Mouse (Mus musculus) cortical plate, adult 2 months (tissue): ENCODE measurements around the gene Kirrel3. TPM values are rescaled to one million over a fixed set of nuclear protein-coding genes. Genes with fewer than 3 reads are reported as not detected.
A peak's percentile ranks its signal among the peaks of the same experiment; 100 is the strongest.

ENCODE experiments used
- H3K27ac ChIP-seq: fragments of 200-500 bp; 2 replicates; pipeline ENCODE4 v1.5.1; 2012; ENCODE audit warnings: low read length, control low read depth, inconsistent platforms; ENCODE audit not compliant: insufficient read depth
- H3K4me1 ChIP-seq: fragments of 200-500 bp; 2 replicates; pipeline ENCODE4 v1.6.1; 2011; ENCODE audit warnings: low read length; ENCODE audit not compliant: control insufficient read depth, insufficient read depth
- H3K4me3 ChIP-seq: fragments of 200-500 bp; 2 replicates; pipeline ENCODE4 v1.5.1; 2011; ENCODE audit warnings: mild to moderate bottlenecking, low read length, control low read depth; ENCODE audit not compliant: insufficient read depth
- CTCF ChIP-seq: fragments of 200-500 bp; IDR thresholded peaks from 2 replicates; pipeline ENCODE4 v1.5.1; 2011; ENCODE audit warnings: mild to moderate bottlenecking, control low read depth, low read length; ENCODE audit not compliant: insufficient read depth; ENCODE audit errors: extremely low read depth
- POLR2A ChIP-seq: fragments of 200-500 bp; IDR thresholded peaks from 2 replicates; pipeline ENCODE4 v1.6.1; 2011; ENCODE audit warnings: mild to moderate bottlenecking, low read length, control low read depth; ENCODE audit not compliant: insufficient read depth; ENCODE audit errors: extremely low read depth
- polyA plus RNA-seq: library from polyadenylated mRNA; depleted of rRNA; stranded (reverse); fragments of >200 nt; gene quantifications from 2 replicates; pipeline ENCODE4 v1.2.3, GENCODE M21; 2012

Kirrel3 gene
- polyA plus RNA-seq, 1 experiment, result 23.1 TPM

GRCm38 (mm10) chr9:34995078-34995477, 509.4 kb downstream of the Kirrel3 start:
- Histone ChIP-seq H3K27ac (no peak overlapping the region; the same call in 1 of the 2 replicates), H3K4me1 (0 out of 2 replicates have a peak, but pooled peaks cover 1% of the 10 kb centered on the region)
- no peak for TF ChIP-seq POLR2A
- TF ChIP-seq CTCF, result no peak

GRCm38 (mm10) chr9:34995660-34996378, 510.1 kb downstream of the Kirrel3 start:
- H3K4me3 ChIP-seq, result no peak overlapping the region
- H3K4me1 ChIP-seq, result 0 out of 2 replicates have a peak, but pooled peaks cover 1% of the 10 kb centered on the region
- no peak overlapping the region for H3K27ac ChIP-seq
- TF ChIP-seq POLR2A (no peak), CTCF (no peak)

More at GRCm38 (mm10) chr9:34995078-34995477, 509.4 kb downstream of the Kirrel3 start:
- H3K4me3 ChIP-seq, result no peak overlapping the region

GRCm38 (mm10) chr9:34997880-34998865, 512.5 kb downstream of the Kirrel3 start:
- H3K27ac ChIP-seq, result no peak overlapping the region
- TF ChIP-seq CTCF (no peak), POLR2A (no peak)
- H3K4me1 ChIP-seq, result 0 out of 2 replicates have a peak, but pooled peaks cover 1% of the 10 kb centered on the region
- no peak overlapping the region for H3K4me3 ChIP-seq

GRCm38 (mm10) chr9:35004113-35004512, 518.4 kb downstream of the Kirrel3 start:
- Histone ChIP-seq H3K4me3 (no peak overlapping the region), H3K4me1 (no peaks in the 10 kb centered on the region), H3K27ac (no peak overlapping the region)
- TF ChIP-seq CTCF, result no peak
- no peak for TF ChIP-seq POLR2A

GRCm38 (mm10) chr9:35007697-35008341, 522.1 kb downstream of the Kirrel3 start:
- no peak overlapping the region for H3K27ac ChIP-seq
- no peak overlapping the region for H3K4me3 ChIP-seq
- TF ChIP-seq POLR2A (no peak), CTCF (no peak)
- H3K4me1 ChIP-seq, result no peaks in the 10 kb centered on the region

GRCm38 (mm10) chr9:35016762-35017161, 531.1 kb downstream of the Kirrel3 start:
- Histone ChIP-seq H3K4me1 (peaks cover 3% of the 10 kb centered on the region; the same call in 1 of the 2 replicates), H3K27ac (peak overlapping the region; percentile 16; the same call in 1 of the 2 replicates)
- TF ChIP-seq POLR2A (no peak), CTCF (peak; percentile 56)

GRCm38 (mm10) chr9:35017563-35017962, 531.9 kb downstream of the Kirrel3 start:
- H3K4me1 ChIP-seq, result peaks cover 3% of the 10 kb centered on the region; the same call in 1 of the 2 replicates
- H3K4me3 ChIP-seq, result no peak overlapping the region
- H3K27ac ChIP-seq, result peak overlapping the region; percentile 16; the same call in 1 of the 2 replicates
- no peak for TF ChIP-seq POLR2A
- no peak for TF ChIP-seq CTCF

More at GRCm38 (mm10) chr9:35016762-35017161, 531.1 kb downstream of the Kirrel3 start:
- no peak overlapping the region for H3K4me3 ChIP-seq

- Histone ChIP-seq H3K27ac (0 out of 2 replicates have a peak overlapping the region, but pooled peaks have one; percentile 16), H3K4me1 (peaks cover 3% of the 10 kb centered on the region; the same call in 1 of the 2 replicates), H3K4me3 (no peak overlapping the region)
- TF ChIP-seq CTCF (no peak), POLR2A (no peak)
Measured at GRCm38 (mm10) chr9:35018056-35018455, 532.4 kb downstream of the Kirrel3 start.

- H3K27ac ChIP-seq, result no peak overlapping the region
- H3K4me3 ChIP-seq, result no peak overlapping the region
- peaks cover 3% of the 10 kb centered on the region; the same call in 1 of the 2 replicates for H3K4me1 ChIP-seq
- no peak for TF ChIP-seq POLR2A
- peak; percentile 91 for TF ChIP-seq CTCF
Measured at GRCm38 (mm10) chr9:35019372-35019771, 533.7 kb downstream of the Kirrel3 start.
